Mouse (Mus musculus): Measurements from ENCODE around the gene Bcl2l13. TPM values are rescaled to one million over a fixed set of nuclear protein-coding genes. Genes with fewer than 3 reads are reported as not detected.

Bcl2l13 gene
- 11.8 TPM for polyA plus RNA-seq (2014; fragmentation: Illumina TruSeq; extraction: RNeasy Lipid Tissue Mini Kit (QIAGEN cat#74804); ENCODE audit: low read depth, low replicate concordance)

GRCm38 (mm10) chr6:120835474-120836374 lies at the start of gene Bcl2l13:
TSS of gene Bcl2l13 (plus strand) at chr6:120836212.

GRCm38 (mm10) chr6:120822307-120822928 lies 13.6 kb upstream of the Bcl2l13 start, which contains the start of gene Atp6v1e1:
TSS of gene Atp6v1e1 (minus strand) at chr6:120822793.

GRCm38 (mm10) chr6:120916074-120916971 lies 80.3 kb downstream of the Bcl2l13 start, which contains the start of gene Bid:
TSS of gene Bid (minus strand) at chr6:120916853.

Other genes starting within 250 kb of the Bcl2l13 start
- 3.5 TPM for gene Cecr2, start 169.8 kb upstream of the Bcl2l13 start, polyA plus RNA-seq (2014; fragmentation: Illumina TruSeq; extraction: RNeasy Lipid Tissue Mini Kit (QIAGEN cat#74804); ENCODE audit: low read depth, low replicate concordance)
- gene Slc25a18, start 62.6 kb upstream of the Bcl2l13 start, polyA plus RNA-seq (2014; fragmentation: Illumina TruSeq; extraction: RNeasy Lipid Tissue Mini Kit (QIAGEN cat#74804); ENCODE audit: low read depth, low replicate concordance), result not detected
- gene Atp6v1e1, start 13.4 kb upstream of the Bcl2l13 start, polyA plus RNA-seq (2014; fragmentation: Illumina TruSeq; extraction: RNeasy Lipid Tissue Mini Kit (QIAGEN cat#74804); ENCODE audit: low read depth, low replicate concordance), result 1,028 TPM
- gene Bid, start 80.6 kb downstream of the Bcl2l13 start, polyA plus RNA-seq (2014; fragmentation: Illumina TruSeq; extraction: RNeasy Lipid Tissue Mini Kit (QIAGEN cat#74804); ENCODE audit: low read depth, low replicate concordance), result 38.5 TPM